23 mouse cellular contexts compared by ENCODE assay signal in genomic region chr13:51387908-51388307, GRCm38 (mm10). TPM values are rescaled to one million over a fixed set of nuclear protein-coding genes. Genes with fewer than 3 reads are reported as not detected.
DNase-seq lines count a peak whose midpoint lies in the region; ATAC-seq lines count a peak whose summit lies in the region.
"Had no signal": no experiment of that assay in that cellular context is flagged by ENCODE, and none has a peak within 500 bp of the region (broad histone marks: within the 10 kb centered on the region; RNA-seq: fewer than 3 reads in every experiment).

No protein-coding gene starts in this region.

- H3K27me3 ChIP-seq in heart, embryonic 14.5 days (ENCODE audit: control insufficient read depth, insufficient read depth, low read length): no peaks in the 10 kb centered on the region
- no peaks in the 10 kb centered on the region for H3K27me3 ChIP-seq in embryonic facial prominence, embryonic 10.5 days (replicated peaks; ENCODE audit: low read depth, poor library complexity, severe bottlenecking)
- H3K27me3 ChIP-seq in splenic B cell, adult 2 months (ENCODE audit: control insufficient read depth, insufficient read depth, low read length, poor library complexity, severe bottlenecking): no peaks in the 10 kb centered on the region
- H3K27me3 ChIP-seq: embryonic facial prominence, embryonic 12.5 days; forebrain, embryonic 12.5 days; hindbrain, embryonic 13.5 days; intestine, embryonic 15.5 days had no signal

- WGBS in heart, embryonic 14.5 days: 8% methylated on average over 4 of the region's 4 CpGs
- WGBS in embryonic facial prominence, embryonic 10.5 days: 58% methylated on average over 4 of the region's 4 CpGs

- H3K4me3 ChIP-seq in heart, embryonic 14.5 days (ENCODE audit: control insufficient read depth in 1 of 2, insufficient read depth in 1 of 2, low read depth in 1 of 2, low read length in 2 of 2): no peak overlapping the region
- H3K4me3 ChIP-seq in embryonic facial prominence, embryonic 10.5 days: no peak overlapping the region
- H3K4me3 ChIP-seq: embryonic facial prominence, embryonic 12.5 days; forebrain, embryonic 12.5 days; gastrocnemius, adult 2 months; hindbrain, embryonic 13.5 days; intestine, embryonic 15.5 days had no signal

- no peak for DNase-seq in heart, postnatal 25 days (ENCODE audit: low spot score)
- DNase-seq in A20 (ENCODE audit: low read depth, low spot score): peak; percentile 39
- DNase-seq in embryonic facial prominence, embryonic 10.5 days (ENCODE audit: low spot score): no peak
- peak; percentile 36 for DNase-seq in splenic B cell, adult 2 months (ENCODE audit: low read depth, low spot score)
- no peak for DNase-seq in frontal cortex, postnatal 14 days (ENCODE audit: low spot score in 2 of 2)
- DNase-seq in adrenal gland, adult 18-20 months (ENCODE audit: low spot score in 2 of 2): no peak
- DNase-seq: adrenal gland, postnatal 25 days; B cell, adult 2 months; cerebellum, adult 18-20 months; cerebellum, adult 9-11 months; embryo, embryonic 11 days; forebrain, postnatal 0 days; gastrocnemius, adult 2 months; gastrocnemius, postnatal 25 days; heart, postnatal 36 days; kidney, adult 18-20 months had no signal

- H3K9ac ChIP-seq in heart, embryonic 14.5 days (ENCODE audit: low read length): 0 out of 2 replicates have a peak overlapping the region, but pooled peaks have one; percentile 4
- H3K9ac ChIP-seq: embryonic facial prominence, embryonic 12.5 days; forebrain, embryonic 12.5 days; forebrain, postnatal 0 days; hindbrain, embryonic 13.5 days; intestine, embryonic 15.5 days had no signal

- 0 out of 2 replicates have a peak overlapping the region, but pooled peaks have one; percentile 8 for H3K4me2 ChIP-seq in heart, embryonic 14.5 days (ENCODE audit: low read length)
- H3K4me2 ChIP-seq: embryonic facial prominence, embryonic 12.5 days; forebrain, embryonic 12.5 days; hindbrain, embryonic 13.5 days; intestine, embryonic 15.5 days had no signal

- no peaks in the 10 kb centered on the region for H3K36me3 ChIP-seq in heart, embryonic 14.5 days (ENCODE audit: control insufficient read depth, insufficient read depth, low read length)
- H3K36me3 ChIP-seq in embryonic facial prominence, embryonic 10.5 days (replicated peaks): no peaks in the 10 kb centered on the region; the same call in 1 of the 2 replicates
- H3K36me3 ChIP-seq in splenic B cell, adult 2 months (ENCODE audit: control insufficient read depth, insufficient read depth, low read length, poor library complexity, severe bottlenecking): no peaks in the 10 kb centered on the region
- H3K36me3 ChIP-seq: embryonic facial prominence, embryonic 12.5 days; forebrain, embryonic 12.5 days; hindbrain, embryonic 13.5 days; intestine, embryonic 15.5 days had no signal

- H3K9me3 ChIP-seq in heart, embryonic 14.5 days (ENCODE audit: control insufficient read depth, low read length): no peaks in the 10 kb centered on the region
- H3K9me3 ChIP-seq in embryonic facial prominence, embryonic 10.5 days: peaks cover 2% of the 10 kb centered on the region; the same call in 1 of the 2 replicates
- H3K9me3 ChIP-seq: embryonic facial prominence, embryonic 12.5 days; forebrain, embryonic 12.5 days; hindbrain, embryonic 13.5 days; intestine, embryonic 15.5 days had no signal

- H3K4me1 ChIP-seq in heart, embryonic 14.5 days (ENCODE audit: control insufficient read depth in 2 of 2, insufficient read depth in 2 of 2, low read length in 2 of 2): peaks cover 3 to 10% of the 10 kb centered on the region in 2 experiments; a peak in 2 of 4 replicates
- peaks cover 61% of the 10 kb centered on the region for H3K4me1 ChIP-seq in embryonic facial prominence, embryonic 10.5 days
- H3K4me1 ChIP-seq: intestine, embryonic 15.5 days had no signal

- H3K27ac ChIP-seq in heart, embryonic 14.5 days (replicated peaks in 1 of 2; ENCODE audit: control insufficient read depth in 1 of 2, insufficient read depth in 1 of 2, low read depth in 2 of 2, low read length in 2 of 2): 0 out of 4 replicates have a peak overlapping the region, but pooled peaks of 1 of the 2 experiments have one; percentile 6
- H3K27ac ChIP-seq in embryonic facial prominence, embryonic 10.5 days (replicated peaks): 0 out of 2 replicates have a peak overlapping the region, but pooled peaks have one; percentile 35
- H3K27ac ChIP-seq: embryonic facial prominence, embryonic 12.5 days; forebrain, embryonic 12.5 days; gastrocnemius, adult 2 months; hindbrain, embryonic 13.5 days; intestine, embryonic 15.5 days had no signal

- intact Hi-C loops in heart, postnatal 25 days (cut with DNase I): no loop called here

- ATAC-seq in heart, embryonic 14.5 days (ENCODE audit: insufficient number of reproducible peaks, insufficient read depth, low FRiP score, low read depth): no peak
- ATAC-seq: CD4-positive, CD25-positive, alpha-beta regulatory T cell, adult 4 months; forebrain, postnatal 0 days; intestine, embryonic 15.5 days had no signal

RNA-seq across cellular contexts. Expression of gene S1pr3, which starts 20.5 kb away (rescaled TPM):
- 15.2 and 16.3 TPM in 2 replicates for polyA plus RNA-seq in heart, embryonic 14.5 days (2014; fragmentation: Nextera tagmentation; extraction: Ambion mirVana)
- 10 to 100 TPM; 14.1 to 14.4 TPM for total RNA-seq in heart, postnatal 25 days (2021)
- polyA plus RNA-seq in embryonic facial prominence, embryonic 10.5 days (2016; fragmentation: Nextera tagmentation; extraction: Ambion mirVana): 50.4 and 67.6 TPM in 2 replicates
- total RNA-seq in adrenal gland, adult 18-20 months (2021): 10 to 100 TPM in 1 of 2 experiments, 1 to 10 TPM in 1; 9.7 to 14.1 TPM
- total RNA-seq: MEL had no signal
- polyA plus RNA-seq: CD4-positive, CD25-positive, alpha-beta regulatory T cell, adult 4 months had no signal

Comparison
In these comparisons a context has a peak if more than half of its experiments do, and no peak if none do; other contexts are left out.
1. DNase-seq: peak in A20 (single experiment) and splenic B cell, adult 2 months (single experiment); none in heart, postnatal 25 days (single experiment), embryonic facial prominence, embryonic 10.5 days (single experiment), frontal cortex, postnatal 14 days (0 of 2) and adrenal gland, adult 18-20 months (0 of 2).